Mouse (Mus musculus) small intestine, adult 10 weeks (tissue): Measurements from ENCODE around the gene Zfp120. TPM values are rescaled to one million over a fixed set of nuclear protein-coding genes. Genes with fewer than 3 reads are reported as not detected.

Experiments used
- polyA plus RNA-seq: library from polyadenylated mRNA; stranded (reverse); fragments of 350-450 nt; fragmentation: Illumina TruSeq; extraction: RNeasy Lipid Tissue Mini Kit (QIAGEN cat#74804); gene quantifications from one replicate; pipeline ENCODE4 v1.2.3, GENCODE M21; 2014; ENCODE audit warnings: low replicate concordance

Zfp120 gene
- 57.8 TPM for polyA plus RNA-seq

DNA sequence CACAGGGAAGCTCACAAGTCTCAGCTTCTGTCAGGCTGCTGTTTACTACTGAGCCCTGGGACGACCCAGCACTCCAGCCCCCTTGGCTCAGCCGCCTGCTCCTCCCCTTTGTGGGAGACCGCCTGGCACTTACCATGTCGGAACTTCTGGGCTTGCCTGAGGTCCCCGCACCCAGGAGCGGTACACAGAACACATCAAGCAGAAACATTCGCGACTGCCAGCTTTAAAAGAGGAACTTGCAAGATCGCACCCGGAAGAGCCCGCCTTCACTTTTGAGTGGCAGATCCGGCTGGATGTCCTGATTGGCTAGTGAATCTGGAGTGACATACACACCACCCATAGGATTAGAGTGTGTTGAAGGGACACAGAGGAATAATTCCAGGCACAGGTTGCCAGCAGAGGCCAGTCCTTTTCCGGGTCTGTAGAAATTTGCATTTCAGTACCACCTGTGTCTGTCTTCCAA is at the start of gene Zfp120:
TSS of gene Zfp120 (minus strand) at position 274 of the 463 bp plus-strand sequence.

DNA sequence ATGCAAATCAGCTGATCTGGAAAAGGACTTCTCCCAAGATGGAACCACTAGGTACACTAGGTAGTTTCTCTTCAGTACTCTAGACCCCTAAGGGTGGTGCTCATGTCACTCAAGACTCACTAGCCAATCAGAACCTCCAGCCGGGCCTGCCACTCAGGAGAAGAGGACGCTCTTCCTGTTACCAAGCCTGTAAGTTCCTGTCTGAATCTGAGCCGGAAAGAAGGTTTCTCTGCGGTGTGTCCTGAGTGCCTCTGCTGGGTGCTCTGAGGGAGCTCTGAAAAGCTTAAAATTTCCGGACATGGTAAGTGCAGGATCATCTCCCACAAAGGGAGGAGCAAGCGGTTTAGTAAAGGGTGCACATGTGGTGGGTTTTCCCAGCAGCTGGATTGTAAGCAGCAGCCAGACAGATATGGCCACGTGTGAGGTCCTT is 45.1 kb upstream of the Zfp120 start, which contains the start of gene Gm14139:
TSS of gene Gm14139 (plus strand) at position 186 of the 430 bp plus-strand sequence.

DNA sequence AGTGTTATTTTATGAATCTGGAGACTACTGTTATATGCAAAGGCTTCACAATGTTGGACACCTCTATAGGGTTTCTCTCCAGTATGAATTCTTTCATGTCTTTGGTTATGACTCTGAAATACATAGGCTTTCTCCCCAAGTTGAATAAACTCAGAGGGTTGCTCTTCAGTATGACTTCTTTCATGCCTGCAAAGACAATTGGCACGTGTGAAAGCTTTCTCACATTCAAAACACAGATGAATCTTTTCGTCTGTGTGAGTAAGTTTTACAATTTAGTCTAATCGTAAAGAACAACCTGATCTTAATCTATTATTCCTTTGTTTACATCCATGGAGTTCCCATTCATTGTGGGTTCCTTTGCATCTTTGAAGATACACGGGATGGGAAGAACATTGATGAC is 43.1 kb upstream of the Zfp120 start, which contains the start of gene Gm10770:
TSS of gene Gm10770 (minus strand) at position 101 of the 400 bp plus-strand sequence.

Other genes with a start within 250 kb of the Zfp120 start
- gene Gm10770, start 43.0 kb upstream of the Zfp120 start, polyA plus RNA-seq = not detected
- gene Gm14139, start 45.0 kb upstream of the Zfp120 start, polyA plus RNA-seq = not detected
- gene Zfp937, start 81.4 kb upstream of the Zfp120 start, polyA plus RNA-seq = 45.8 TPM
- 23.4 TPM for gene Gm21994, start 118.9 kb upstream of the Zfp120 start, polyA plus RNA-seq
- not detected for gene Gm14124, start 120.8 kb upstream of the Zfp120 start, polyA plus RNA-seq
- gene Gm10130, start 187.0 kb upstream of the Zfp120 start, polyA plus RNA-seq = 3.2 TPM
- 22.3 TPM for gene 3300002I08Rik, start 226.1 kb upstream of the Zfp120 start, polyA plus RNA-seq